Mouse (Mus musculus) lung, adult 2 months (tissue): ENCODE measurements around the gene Iars.

Experiments used
- CTCF ChIP-seq: fragments of 200-500 bp; IDR thresholded peaks from 2 replicates; pipeline ENCODE4 v1.5.1; 2011; ENCODE audit warnings: mild to moderate bottlenecking, low read length, control low read depth; ENCODE audit not compliant: insufficient read depth
- POLR2A ChIP-seq: fragments of 200-500 bp; IDR thresholded peaks from 2 replicates; pipeline ENCODE4 v1.6.1; 2011; ENCODE audit warnings: low read depth, mild to moderate bottlenecking, control low read depth, low read length, borderline replicate concordance; ENCODE audit errors: extremely low read depth

- TF ChIP-seq CTCF (no peak), POLR2A (no peak)
Observed at GRCm38 (mm10) chr13:49756591-49756990, 74.7 kb downstream of the Iars start.
